Mouse (Mus musculus) B cell, adult 2 months (primary cell): ENCODE measurements around the gene Dhh.

ENCODE experiments used
- DNase-seq, 2 experiments: peaks; one replicate each; pipeline ENCODE4 v3.0.0; 2022

Gene Dhh

GRCm38 (mm10) chr15:98871070-98871915 is 27.0 kb downstream of the Dhh start, which contains the start of gene Kmt2d:
Gene Kmt2d (minus strand): TSS chr15:98871204.
- peak in 1 of 2 experiments; percentile 31 for DNase-seq

GRCm38 (mm10) chr15:98870179-98871069 is 27.9 kb downstream of the Dhh start:
- DNase-seq, result peak in 1 of 2 experiments; percentile 10

GRCm38 (mm10) chr15:98869342-98870178 is 28.8 kb downstream of the Dhh start:
- DNase-seq, result no peak

GRCm38 (mm10) chr15:98868346-98869063 is 29.8 kb downstream of the Dhh start:
- DNase-seq, result no peak

GRCm38 (mm10) chr15:98867321-98867720 is 31.0 kb downstream of the Dhh start:
- peak; percentile 79 to 82 for DNase-seq

GRCm38 (mm10) chr15:98866501-98866900 is 31.8 kb downstream of the Dhh start:
- DNase-seq, result no peak

GRCm38 (mm10) chr15:98865771-98866170 is 32.6 kb downstream of the Dhh start:
- no peak for DNase-seq

- no peak for DNase-seq
Observed at GRCm38 (mm10) chr15:98864951-98865350, 33.4 kb downstream of the Dhh start.

- DNase-seq, result no peak
Observed at GRCm38 (mm10) chr15:98863451-98863958, 34.8 kb downstream of the Dhh start.

GRCm38 (mm10) chr15:98861701-98862410 is 36.5 kb downstream of the Dhh start:
- no peak for DNase-seq

GRCm38 (mm10) chr15:98860921-98861320 is 37.4 kb downstream of the Dhh start:
- DNase-seq, result no peak

- DNase-seq, result no peak
Observed at GRCm38 (mm10) chr15:98859319-98860043, 38.9 kb downstream of the Dhh start.

- no peak for DNase-seq
Observed at GRCm38 (mm10) chr15:98854214-98854613, 44.1 kb downstream of the Dhh start.

- DNase-seq, result no peak
Observed at GRCm38 (mm10) chr15:98853161-98853937, 45.0 kb downstream of the Dhh start.

GRCm38 (mm10) chr15:98852733-98853132 is 45.6 kb downstream of the Dhh start:
- no peak for DNase-seq

- no peak for DNase-seq
Observed at GRCm38 (mm10) chr15:98852071-98852470, 46.3 kb downstream of the Dhh start.

- no peak for DNase-seq
Observed at GRCm38 (mm10) chr15:98851229-98851818, 47.0 kb downstream of the Dhh start.

- DNase-seq, result no peak
Observed at GRCm38 (mm10) chr15:98850668-98851067, 47.7 kb downstream of the Dhh start.

GRCm38 (mm10) chr15:98849956-98850600 is 48.3 kb downstream of the Dhh start:
- DNase-seq, result no peak
